Mouse (Mus musculus) layer of hippocampus, adult 9-10 months (tissue): ENCODE measurements around the gene Olfr1414.
"Not testable (repeated sequence)": the region's sequence is repeated elsewhere in the genome, so short reads cannot be mapped to it uniquely, and the experiment has no call there.

Source experiments
- DNase-seq: peaks from one replicate; pipeline ENCODE4 v3.0.0; 2022; ENCODE audit warnings: low spot score

Olfr1414 gene

DNA sequence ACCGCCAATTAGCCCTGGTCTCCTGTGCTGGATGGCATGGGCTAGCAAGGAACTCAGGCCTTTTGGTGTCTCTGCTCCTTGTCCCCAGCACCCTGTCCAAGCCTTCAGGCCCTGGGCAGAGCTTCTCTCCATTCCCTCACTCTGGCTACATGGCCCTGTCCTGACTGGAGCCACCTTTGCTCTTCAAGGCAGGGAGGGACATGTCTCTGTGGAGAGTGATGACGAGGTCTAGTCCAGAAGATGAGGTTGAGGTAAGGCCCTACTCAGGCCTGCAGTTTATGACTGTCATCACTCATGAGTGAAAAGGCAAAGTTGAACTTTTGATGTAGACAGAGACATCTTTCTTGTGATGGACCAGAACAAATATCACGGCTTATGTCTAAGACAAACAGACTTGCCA lies at the start of gene Olfr1414:
TSS of gene Olfr1414 (minus strand) at position 101 of the 400 bp plus-strand sequence.
- no peak for DNase-seq

DNA sequence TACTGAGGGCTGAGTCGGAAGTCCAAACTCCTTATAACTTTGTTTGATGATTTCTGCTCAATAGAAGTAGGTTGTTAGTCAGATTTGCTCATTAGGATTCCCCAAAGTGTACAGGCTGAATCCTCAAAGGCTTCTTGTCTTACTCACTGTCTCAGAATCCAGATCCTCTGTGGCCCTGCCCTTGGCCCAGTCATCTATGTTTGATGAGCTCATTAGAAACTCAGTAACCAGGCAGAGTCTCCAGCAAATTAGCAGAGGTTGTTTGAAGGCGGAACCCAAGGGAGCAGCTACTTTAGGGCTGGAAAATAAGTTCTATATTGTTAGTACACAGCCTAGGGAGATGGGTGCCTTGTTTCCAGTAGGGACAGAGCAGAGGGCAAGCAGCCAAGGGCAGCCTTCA lies 27.5 kb upstream of the Olfr1414 start:
- DNase-seq, result no peak

DNA sequence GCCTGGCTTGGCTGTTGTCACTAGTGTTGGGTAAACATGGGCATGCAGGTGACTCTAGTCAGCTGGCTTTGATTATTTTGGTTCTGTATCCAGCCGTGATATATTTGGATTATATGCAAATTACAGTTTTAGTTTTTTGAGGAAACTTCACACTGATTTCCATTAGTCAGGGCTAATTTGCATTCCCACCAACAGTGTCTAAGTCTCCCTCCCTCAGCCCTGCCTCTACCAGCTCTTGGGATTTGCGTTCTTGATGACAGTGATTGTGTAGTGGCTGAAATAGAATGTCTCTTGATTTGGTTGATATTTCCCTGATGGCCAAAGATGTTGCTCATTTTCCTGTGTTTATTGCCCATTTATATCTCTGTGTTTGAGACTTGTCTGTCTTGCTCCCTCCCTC lies 20.6 kb upstream of the Olfr1414 start:
- DNase-seq, result no peak

DNA sequence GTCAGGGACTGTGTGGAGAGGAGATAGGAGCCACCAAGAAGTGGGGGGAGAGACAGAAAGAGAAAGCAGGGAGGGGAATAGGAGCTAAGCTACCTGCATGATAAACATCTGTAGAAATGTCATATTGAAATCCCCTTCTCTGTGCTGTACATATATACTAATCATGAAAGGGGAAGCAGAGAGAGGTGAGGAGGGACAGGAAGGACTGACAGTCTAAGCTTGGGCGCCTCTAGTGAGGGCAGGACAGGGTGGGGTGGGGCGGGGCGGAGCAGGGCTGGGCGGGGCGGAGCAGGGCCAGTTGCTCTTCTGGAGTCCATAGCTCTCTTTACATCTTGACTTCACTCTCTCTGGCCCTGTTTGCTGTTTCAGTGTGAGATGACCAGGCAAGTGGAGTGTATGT lies 18.5 kb upstream of the Olfr1414 start:
- no peak for DNase-seq

DNA sequence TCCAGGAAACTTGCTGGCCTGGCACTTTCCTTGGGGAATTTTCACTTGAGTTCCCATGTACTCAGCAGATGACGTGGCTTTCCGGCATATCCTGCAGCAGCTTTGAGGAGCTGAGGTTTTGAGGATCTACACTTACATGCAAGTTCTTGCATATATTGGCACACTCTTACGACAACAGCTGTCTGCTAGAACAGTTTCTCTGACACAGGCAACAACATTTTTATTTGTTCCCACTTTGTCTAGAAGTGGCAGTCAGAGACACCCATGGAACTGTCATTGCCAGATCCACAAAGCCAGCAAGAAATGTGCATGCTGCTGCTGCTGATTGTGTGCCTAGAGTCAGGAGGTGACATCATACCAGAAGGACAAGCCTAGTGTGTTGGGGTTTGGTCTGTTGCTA lies 5.3 kb upstream of the Olfr1414 start:
- no peak for DNase-seq

DNA sequence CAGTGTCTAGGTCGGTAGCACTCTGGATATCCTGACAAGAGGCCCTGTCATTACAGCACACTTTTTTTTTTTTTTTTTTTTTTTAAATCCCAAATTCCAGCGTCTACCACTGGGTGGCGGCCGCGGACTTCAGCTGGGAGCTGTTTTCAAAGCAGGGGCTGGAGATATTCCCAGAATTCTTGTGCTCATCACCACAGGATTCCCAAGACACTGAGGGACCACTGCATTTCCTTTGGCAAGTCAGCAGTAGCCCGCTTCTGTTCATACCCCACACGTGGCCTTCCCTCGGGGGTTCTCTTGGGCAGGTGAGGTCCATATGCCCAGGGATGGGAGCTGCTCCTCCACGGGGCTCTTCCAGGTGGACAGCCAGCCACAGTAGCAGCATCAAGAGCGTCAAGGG lies 2.9 kb upstream of the Olfr1414 start:
- DNase-seq, result peak; percentile 16

DNA sequence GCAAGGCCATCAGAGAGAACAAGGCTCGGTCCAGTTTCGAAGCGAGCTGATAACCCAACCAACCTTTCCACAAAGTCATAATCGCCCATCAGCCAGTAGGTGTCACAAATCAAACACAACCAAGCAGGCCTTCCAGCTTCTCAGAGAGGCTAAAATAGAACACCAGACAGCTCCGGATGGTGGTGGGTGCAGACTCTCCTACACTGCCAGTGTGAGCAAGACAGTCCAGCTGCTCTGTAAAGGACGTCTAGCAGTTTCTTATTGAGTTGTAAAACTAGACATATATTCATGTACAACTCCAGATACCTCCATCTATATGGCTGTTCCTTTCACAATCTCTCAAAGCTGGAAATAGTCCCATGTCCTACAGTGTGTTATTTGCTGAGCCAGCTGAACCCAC lies 585 bp upstream of the Olfr1414 start:
- peak; percentile 21 for DNase-seq

DNA sequence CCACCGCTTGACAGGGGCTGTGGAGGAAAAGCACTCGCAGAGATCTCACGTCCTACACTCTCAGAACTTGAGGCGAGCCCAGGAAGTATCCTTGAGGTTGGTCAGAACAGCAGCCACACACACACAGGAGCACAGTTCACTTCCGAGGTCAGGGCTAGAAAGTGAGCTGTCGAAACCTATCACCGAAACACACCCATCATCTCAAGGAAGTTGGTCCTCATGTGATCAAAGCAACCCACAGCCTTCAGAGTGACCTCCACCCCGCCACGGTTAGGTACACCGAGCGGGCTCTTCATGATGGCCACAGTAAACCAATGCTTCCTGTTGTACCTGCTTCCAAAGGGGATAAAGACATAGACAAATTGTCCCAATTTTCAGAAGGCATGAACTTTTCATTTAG lies 3.1 kb downstream of the Olfr1414 start:
- DNase-seq, result no peak

DNA sequence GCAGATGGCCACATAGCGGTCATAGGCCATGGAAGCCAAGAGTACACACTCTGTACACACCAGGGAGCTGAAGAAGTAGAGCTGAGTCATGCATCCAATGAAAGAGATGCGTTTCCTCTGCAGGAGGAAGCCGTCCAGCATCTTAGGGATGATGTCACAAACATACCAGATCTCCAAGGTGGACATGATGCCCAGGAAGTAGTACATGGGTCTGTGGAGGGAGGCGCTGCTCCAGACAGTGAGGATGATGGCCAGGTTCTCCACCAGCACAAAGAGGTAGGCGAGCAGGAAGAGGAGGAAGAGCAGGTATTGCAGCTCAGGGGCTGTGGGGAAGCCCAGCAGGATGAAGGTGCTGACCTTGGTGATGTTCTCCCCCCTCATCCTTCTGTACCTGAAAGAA lies 6.8 kb downstream of the Olfr1414 start:
- not testable (repeated sequence) for DNase-seq

DNA sequence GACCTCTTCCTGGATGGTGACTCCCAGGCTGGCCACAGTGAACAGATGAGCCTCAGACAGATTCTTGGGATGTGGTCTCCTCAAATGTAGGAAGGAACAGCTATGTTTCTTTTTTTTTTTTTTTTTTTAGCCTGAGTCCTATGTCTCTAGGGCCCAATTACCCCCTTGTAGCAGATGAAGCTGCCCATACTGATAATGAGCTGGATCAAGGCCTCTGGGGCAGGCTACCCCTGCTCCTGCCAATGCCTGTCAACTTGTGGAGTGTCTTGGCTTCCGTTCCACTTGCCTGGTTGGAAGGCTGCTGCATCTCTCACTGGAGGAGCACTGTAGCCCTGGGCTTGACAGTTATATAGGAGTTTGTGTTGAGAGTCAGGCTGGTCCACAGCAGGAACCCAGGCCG lies 22.5 kb downstream of the Olfr1414 start, which contains the start of gene Olfr1415:
TSS of gene Olfr1415 (minus strand) at position 101 of the 400 bp plus-strand sequence.
- DNase-seq, result no peak

DNA sequence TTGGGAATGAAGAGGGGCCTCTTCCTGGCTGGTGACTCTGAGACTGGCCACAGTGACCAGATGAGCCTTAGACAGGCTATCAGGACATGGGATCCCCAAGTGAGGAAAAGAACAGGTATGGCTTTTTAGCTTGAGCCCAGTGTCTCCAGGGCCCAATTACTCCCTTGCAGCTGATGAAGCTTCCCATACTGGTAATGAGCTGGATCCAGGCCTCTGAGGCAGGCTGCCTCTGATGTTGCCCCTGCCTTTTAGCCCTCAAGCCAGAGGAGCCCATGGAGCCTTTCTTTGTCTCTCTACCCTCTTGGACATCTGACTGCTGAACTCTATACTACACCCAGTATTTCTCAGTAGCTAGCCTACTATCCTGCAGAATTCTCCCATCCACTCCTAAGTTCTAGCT lies 33.4 kb downstream of the Olfr1414 start, which contains the start of gene Olfr1416:
TSS of gene Olfr1416 (minus strand) at position 101 of the 400 bp plus-strand sequence.
- DNase-seq, result no peak

DNA sequence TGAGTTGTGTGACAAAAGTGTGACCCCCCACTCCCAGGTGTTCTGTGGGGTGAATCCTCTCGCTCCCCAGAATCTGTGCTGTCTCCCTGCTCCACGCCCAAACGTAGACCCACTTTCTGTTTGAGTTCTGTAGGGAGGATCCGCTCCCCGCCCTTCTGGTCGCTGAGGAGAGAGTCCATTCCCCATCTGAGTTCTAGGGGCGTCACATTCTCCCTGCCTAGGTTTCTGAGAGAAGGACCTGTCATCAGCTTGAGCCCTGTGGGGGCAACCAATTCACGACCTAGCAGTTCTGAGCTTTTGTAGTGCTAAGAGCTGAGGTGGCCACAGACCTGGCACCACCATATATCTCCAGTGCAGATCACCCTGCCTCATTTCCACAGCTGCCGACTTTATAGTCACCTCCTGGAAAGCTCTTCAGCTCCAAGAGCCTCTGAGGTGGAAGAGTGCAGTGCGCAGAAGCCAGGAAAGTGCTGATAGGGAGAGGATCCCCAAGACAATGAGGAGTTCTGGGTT lies 44.3 kb downstream of the Olfr1414 start:
- DNase-seq, result no peak

DNA sequence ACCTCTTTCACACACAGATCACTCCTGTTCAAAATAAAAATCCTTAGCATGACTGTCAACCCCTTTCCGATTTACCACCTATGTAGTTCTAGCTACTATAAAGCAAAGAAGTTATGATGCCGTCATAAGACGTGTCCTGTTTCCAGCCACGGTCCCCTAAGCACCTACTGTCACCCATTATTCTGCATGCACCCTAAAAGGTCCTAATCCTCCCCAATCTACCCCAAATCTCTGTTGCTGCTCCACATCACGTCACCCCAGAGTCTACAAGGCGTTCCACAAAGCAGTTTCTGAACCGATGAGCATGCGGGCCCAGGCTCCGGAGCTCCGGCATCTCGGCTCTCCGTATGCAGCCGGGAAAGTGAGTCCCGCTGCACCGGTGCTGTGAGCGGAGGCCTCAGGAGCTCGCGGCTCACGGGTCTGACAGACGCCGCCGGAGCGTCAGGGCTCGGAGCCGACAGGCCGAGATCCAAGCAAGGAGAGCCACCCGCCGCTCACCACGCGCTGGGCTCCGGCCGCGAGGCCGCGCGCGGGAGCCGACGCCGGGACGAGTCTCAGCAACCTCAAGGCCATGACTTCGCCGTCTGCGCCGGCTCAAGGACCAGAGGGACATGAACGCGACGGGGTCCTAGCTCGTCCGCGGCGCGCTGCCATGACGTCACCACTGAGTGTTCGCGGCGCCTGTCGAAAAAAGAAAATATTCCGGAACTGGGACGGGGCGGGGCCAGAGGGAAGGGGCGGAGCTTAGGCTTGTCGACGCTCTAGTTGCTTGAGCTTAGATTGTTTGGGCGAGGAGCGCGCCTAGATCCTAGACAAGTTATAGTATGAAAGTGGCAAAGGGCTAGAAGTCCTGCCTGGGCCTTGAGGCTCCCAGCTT lies 45.1 kb downstream of the Olfr1414 start, which contains the start of gene Ndufa10:
TSS of gene Ndufa10 (minus strand) at position 696 of the 877 bp plus-strand sequence.
- DNase-seq, result peak; percentile 87

DNA sequence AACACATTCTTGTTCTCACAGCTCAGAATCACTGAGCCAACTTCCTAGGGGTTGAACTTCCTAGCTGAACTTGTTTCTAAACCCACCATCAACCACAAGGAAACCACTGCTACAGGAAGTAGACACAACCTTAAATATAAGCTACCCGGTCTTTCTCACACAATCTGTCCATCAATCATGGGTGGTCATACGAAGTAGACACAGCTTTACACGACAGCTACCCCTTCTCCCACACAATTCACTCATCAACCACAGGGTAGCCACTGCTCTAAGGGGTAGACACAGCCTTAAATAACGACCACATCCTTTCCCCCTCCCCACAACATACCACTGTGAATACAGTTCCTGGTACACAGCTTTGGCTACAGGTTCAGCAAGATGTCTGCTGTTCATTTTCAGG lies 49.6 kb downstream of the Olfr1414 start:
- DNase-seq, result no peak

DNA sequence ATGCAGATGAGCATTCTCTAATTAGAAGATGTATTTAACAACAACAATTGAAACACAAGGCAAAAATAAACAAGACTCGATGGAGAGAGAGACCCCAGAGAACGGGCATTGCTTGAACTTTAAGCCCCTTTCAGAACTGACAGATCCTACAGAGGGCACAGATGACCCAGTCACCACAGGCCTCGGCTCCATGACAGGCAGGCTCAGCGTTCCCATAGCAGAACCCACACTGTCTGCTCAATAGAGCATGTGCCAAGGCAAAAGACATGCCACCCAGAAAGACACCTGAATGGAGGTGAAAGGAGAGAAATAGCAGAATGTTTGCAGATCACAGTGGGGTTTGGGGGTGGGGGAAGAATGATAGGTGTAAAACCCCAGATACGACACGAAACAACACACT lies 60.0 kb downstream of the Olfr1414 start:
- DNase-seq, result no peak

DNA sequence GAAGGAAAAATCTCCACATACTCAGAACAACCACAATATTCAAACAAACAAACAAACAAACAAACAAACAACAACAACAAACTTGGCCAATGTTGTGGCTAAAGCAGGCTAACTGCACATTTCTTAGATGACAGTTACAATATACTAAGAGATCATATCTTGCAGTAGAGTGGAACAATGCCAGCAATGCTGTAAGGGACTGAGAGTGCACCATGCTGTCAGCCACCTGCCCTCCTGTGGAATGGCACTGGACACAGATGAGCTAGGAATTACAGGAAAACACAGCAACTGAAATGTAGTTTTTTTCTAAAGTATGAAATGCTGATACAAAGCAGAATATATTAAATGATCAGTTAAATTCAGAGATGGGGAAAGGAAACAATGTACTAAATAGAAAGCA lies 60.7 kb downstream of the Olfr1414 start:
- no peak for DNase-seq
